Mouse (Mus musculus) spleen, postnatal 36 days (tissue): ENCODE results near the gene Iah1.

Experiments
- DNase-seq, 2 experiments: peaks; one replicate each; pipeline ENCODE4 v3.0.0; 2022; ENCODE audit warnings: low spot score in 2 of 2, mixed read lengths in 1 of 2

Iah1 gene

DNA sequence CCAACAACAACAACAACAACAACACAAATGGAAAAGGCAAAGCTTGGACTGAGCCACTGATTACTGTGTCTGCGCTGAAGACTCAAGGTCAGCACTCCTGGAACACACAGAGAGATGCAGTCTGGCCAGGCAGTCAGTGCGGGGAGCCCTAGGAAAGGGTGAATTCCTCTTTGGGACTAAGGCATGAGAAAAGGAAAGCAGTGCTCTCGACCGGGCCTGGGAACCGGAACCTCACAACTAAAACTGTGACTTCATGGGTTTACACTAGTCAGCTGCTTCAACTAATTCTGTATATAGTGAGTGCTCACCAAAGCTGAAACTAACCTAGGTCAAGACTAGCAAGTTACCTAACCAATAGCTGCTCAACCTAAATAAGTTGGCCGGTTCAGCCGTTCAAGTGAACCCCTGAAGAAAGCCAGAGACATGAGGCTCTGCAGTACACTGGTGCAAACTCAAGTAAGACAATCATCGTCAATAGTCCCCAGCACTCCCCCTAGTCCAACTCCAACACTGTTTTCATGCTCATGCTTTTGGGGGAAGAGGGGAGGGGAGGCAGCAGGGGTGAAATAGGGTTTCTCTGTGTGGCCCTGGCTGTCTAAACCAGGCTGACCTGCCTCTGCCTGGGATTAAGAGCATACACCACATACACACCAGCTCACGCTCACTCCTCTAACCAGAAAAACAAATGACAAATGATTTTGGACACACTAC is 52.3 kb downstream of the Iah1 start:
- no peak for DNase-seq

GRCm38 (mm10) chr12:21369087-21369410 is 52.9 kb downstream of the Iah1 start:
- peak; percentile 41 to 60 for DNase-seq

DNA sequence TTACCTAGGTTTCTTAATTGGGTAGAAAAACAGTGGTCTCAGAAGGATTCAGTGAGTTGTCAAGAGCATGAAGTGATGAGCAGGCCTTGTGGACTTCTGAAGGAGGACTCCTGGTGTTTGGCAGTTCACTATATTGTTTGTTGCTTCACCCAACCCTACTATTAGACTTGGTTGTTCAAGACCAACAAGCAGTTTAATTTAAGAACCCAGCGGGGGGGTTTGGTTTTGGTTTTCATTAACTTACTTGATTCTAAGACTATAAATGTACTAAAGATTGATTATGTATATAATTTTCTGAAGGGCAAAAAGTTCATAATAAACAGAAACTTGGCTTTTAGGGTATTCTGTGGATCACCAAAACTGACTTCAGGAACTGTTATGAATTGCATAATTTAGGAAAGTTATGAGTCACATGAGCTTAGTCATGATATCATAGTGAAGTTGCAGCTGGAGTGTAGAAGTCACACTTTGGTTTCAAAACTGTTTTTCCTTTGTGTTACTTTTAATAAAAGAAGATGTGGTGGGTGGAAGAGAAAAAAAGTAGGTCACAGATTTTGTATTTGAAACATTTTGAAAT is 53.9 kb downstream of the Iah1 start:
- DNase-seq: no peak

DNA sequence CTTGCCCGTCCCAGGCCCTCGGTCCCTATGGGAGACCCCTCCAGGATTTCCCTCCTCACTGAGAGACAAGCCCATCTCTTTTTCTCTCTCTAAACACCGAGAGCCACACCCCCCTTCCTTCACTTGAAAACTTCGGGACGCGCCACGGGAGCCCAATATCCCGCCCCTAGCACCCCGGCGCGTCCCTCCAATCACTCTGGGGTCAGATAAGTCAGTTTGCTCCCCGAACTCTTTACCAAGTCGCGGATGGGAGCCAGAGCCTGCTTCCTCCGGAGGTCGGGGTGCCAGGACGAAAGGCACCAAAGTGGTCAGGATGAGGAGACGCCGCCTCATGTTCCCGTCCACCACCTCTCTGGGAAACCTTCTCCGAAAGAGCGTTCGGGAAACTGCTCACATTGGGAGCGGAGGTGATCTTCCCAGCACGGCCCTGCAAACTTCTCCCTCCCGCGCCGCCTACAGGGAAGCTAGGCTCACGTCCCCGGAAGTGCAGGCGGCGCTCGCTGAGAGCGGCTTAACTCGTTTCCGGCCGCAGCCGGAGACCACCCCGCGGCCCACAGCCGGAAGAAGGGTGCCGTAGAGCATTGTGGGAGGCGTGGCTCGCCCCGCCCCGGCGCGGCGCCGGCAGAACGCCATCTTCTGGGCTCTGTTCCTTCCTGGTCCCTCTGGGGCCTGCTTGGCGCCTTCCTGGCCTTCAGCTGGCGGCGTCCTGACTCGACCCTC is 57.1 kb downstream of the Iah1 start, which contains the start of gene Adam17:
Gene Adam17, minus strand, starts transcription at position 533 of the 720 bp plus-strand sequence.
- peak; percentile 96 for DNase-seq
